Mouse (Mus musculus): ENCODE measurements around the gene Ccm2. TPM values are rescaled to one million over a fixed set of nuclear protein-coding genes. Genes with fewer than 3 reads are reported as not detected.

Gene Ccm2
- 107 and 131 TPM in 2 replicates for total RNA-seq (2023)

GRCm38 (mm10) chr11:6546205-6547013, at the start of gene Ccm2:
TSS of gene Ccm2 (plus strand) at chr11:6546887.

GRCm38 (mm10) chr11:6520507-6521173, 26.0 kb upstream of the Ccm2 start, which contains the start of gene Myo1g:
TSS of gene Myo1g (minus strand) at chr11:6520965.

GRCm38 (mm10) chr11:6605491-6606399, 59.1 kb downstream of the Ccm2 start, which contains the start of gene Nacad:
TSS of gene Nacad (minus strand) at chr11:6606053.

GRCm38 (mm10) chr11:6625478-6626387, 79.0 kb downstream of the Ccm2 start, which contains the start of gene Tbrg4:
TSS of gene Tbrg4 (minus strand) at chr11:6626067.

GRCm38 (mm10) chr11:6638537-6638936, 91.8 kb downstream of the Ccm2 start, which contains the start of gene Wap:
TSS of gene Wap (minus strand) at chr11:6638637.

Other genes with a start within 250 kb of the Ccm2 start
- gene Zmiz2, start 157.8 kb upstream of the Ccm2 start, total RNA-seq (2023), result 25.9 and 30.2 TPM in 2 replicates
- 641 TPM in 2 replicates for gene Ppia, start 131.4 kb upstream of the Ccm2 start, total RNA-seq (2023)
- gene H2afv, start 102.4 kb upstream of the Ccm2 start, total RNA-seq (2023), result 90.5 and 90.8 TPM in 2 replicates
- gene Purb, start 71.0 kb upstream of the Ccm2 start, total RNA-seq (2023), result 49.4 and 60.3 TPM in 2 replicates
- gene Myo1g, start 25.9 kb upstream of the Ccm2 start, total RNA-seq (2023), result 183 and 225 TPM in 2 replicates
- gene Nacad, start 59.2 kb downstream of the Ccm2 start, total RNA-seq (2023), result 0.34 TPM in 1 of 2 replicates, not detected in the other
- gene Tbrg4, start 79.2 kb downstream of the Ccm2 start, total RNA-seq (2023), result 56.7 and 64.1 TPM in 2 replicates
- not detected in 2 replicates for gene Wap, start 91.8 kb downstream of the Ccm2 start, total RNA-seq (2023)
- not detected in 2 replicates for gene Ramp3, start 111.6 kb downstream of the Ccm2 start, total RNA-seq (2023)